ENCODE assay signal across 8 mouse cellular contexts in the genomic region with DNA sequence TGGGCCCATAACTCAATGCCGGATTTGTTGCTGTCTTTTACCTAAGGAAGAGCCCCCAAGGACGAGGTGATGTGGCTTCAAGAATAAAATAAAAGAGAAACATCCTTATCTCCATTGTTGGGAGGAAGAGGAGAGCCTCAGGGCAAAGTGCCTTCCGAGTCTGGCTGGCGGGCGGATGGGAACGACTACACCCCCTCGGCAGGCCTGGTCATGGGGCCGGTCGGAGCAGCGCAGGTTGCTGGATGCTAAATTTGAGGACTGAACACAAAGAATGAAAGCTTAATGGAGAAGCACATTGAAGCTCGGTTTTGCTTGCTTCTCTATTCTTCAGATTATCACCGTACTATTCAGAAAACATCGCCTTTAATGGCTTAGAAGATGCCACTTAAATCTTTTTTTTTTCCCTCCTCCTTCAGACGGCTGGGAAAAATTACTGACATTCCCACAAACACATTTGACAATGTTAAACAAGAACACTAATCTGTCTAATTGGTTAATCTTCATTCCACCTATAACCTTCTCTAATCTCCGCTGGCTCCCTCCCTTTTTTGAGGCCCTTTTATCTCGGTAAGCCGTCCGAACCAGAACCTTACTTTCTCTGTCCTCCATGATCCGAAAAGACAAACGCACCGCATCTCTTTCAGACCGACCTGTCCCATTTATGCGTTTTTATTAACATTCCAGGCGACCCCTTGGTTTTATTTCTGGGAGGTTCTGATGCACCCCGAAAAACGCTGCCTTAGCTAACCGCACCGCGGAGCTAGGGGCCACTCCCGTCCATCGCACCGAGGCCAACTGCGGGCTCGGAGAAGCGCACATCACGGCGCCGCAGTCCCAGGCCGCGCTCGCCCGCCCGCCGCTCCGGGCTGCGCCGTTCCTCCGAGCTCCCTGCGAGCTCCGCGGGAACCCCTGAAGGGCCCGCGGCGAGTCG. TPM values are rescaled to one million over a fixed set of nuclear protein-coding genes. Genes with fewer than 3 reads are reported as not detected.
DNase-seq lines count a peak whose midpoint lies in the region; TF ChIP-seq lines count a peak whose summit lies in the region.

No protein-coding gene starts in this region.

- no peaks in the 10 kb centered on the region for H3K36me3 ChIP-seq in kidney, adult 2 months (ENCODE audit: control insufficient read depth, insufficient read depth, low read length)

- no peaks in the 10 kb centered on the region for H3K27me3 ChIP-seq in kidney, adult 2 months (replicated peaks; ENCODE audit: control insufficient read depth, insufficient read depth, low read length)

- 4% methylated on average over 55 of the region's 55 CpGs for WGBS in kidney, adult 2 months

- peak; percentile 12 for DNase-seq in kidney, adult 2 months
- DNase-seq in kidney, adult 18-20 months = no peak
- DNase-seq in MN1 (ENCODE audit: low spot score) = peak; percentile 38
- DNase-seq in cerebellum, postnatal 25 days = peak; percentile 38 to 57
- DNase-seq in frontal cortex, postnatal 36 days (ENCODE audit: low spot score in 2 of 2) = peak; percentile 14 to 39
- peak; percentile 36 to 44 for DNase-seq in kidney, postnatal 4 days
- peak; percentile 49 for DNase-seq in mesoderm, embryonic 11.5 days (ENCODE audit: low read depth, low spot score)
- DNase-seq in telencephalon, adult 2 months (ENCODE audit: low read depth, low spot score) = peak; percentile 6

- peak overlapping the region; percentile 100 for H3K4me3 ChIP-seq in kidney, adult 2 months (ENCODE audit: insufficient read depth, low read depth, low read length)

- no peak for TF ChIP-seq POLR2A in kidney, adult 2 months (IDR thresholded peaks at IDR 0.05; ENCODE audit: low read depth, low read length)

- TF ChIP-seq CTCF in kidney, adult 2 months (conservative IDR thresholded peaks at IDR 0.05; ENCODE audit: insufficient read depth, insufficient read length, low read depth, low read length) = no peak

- peak overlapping the region; percentile 77 for H3K27ac ChIP-seq in kidney, adult 2 months (ENCODE audit: insufficient read depth, low read depth, low read length)

- H3K4me1 ChIP-seq in kidney, adult 2 months (ENCODE audit: control insufficient read depth, insufficient read depth, low read length) = peaks cover 9% of the 10 kb centered on the region; the same call in 1 of the 2 replicates

RNA-seq across cellular contexts. Expression of a gene that starts 0.7 kb away (rescaled TPM):
- 15.8 and 19.1 TPM in 2 replicates for polyA plus RNA-seq in kidney, adult 2 months (2012; rRNA removed)

RNA-seq across cellular contexts. Expression of a gene that starts 32.3 kb away (rescaled TPM):
- 0.56 and 0.66 TPM in 2 replicates for polyA plus RNA-seq in kidney, adult 2 months (2012; rRNA removed)

RNA-seq across cellular contexts. Expression of a gene that starts 47.7 kb away (rescaled TPM):
- 14.3 and 18.9 TPM in 2 replicates for polyA plus RNA-seq in kidney, adult 2 months (2012; rRNA removed)
